Mouse (Mus musculus): Measurements from ENCODE around the gene Lin7a.

- TF ChIP-seq POLR2A (IDR thresholded peaks at IDR 0.05; ENCODE audit: insufficient read depth, low read depth, low read length) (no peak), CTCF (IDR thresholded peaks at IDR 0.05; ENCODE audit: insufficient read depth, low read depth, low read length) (no peak)
Measured at GRCm38 (mm10) chr10:107221726-107222125, 49.8 kb upstream of the Lin7a start.

All from olfactory bulb, adult 2 months (tissue).